Mouse (Mus musculus): ENCODE measurements around the gene Shc3. TPM values are rescaled to one million over a fixed set of nuclear protein-coding genes. Genes with fewer than 3 reads are reported as not detected.

Shc3 gene
- polyA plus RNA-seq, 1 experiment from 2014 or later = 5.1 TPM

- H3K4me1 ChIP-seq = peaks cover 38% of the 10 kb centered on the region
- H3K36me3 ChIP-seq = no peaks in the 10 kb centered on the region
- H3K9ac ChIP-seq = peak overlapping the region; percentile 75
- peak overlapping the region; percentile 61 for H3K4me3 ChIP-seq
- ATAC-seq (ENCODE audit: low FRiP score) = no peak
- H3K27me3 ChIP-seq = peaks cover 56% of the 10 kb centered on the region
- no peaks in the 10 kb centered on the region for H3K9me3 ChIP-seq (replicated peaks)
- no peak overlapping the region for H3K27ac ChIP-seq
- peak overlapping the region; percentile 92 for H3K4me2 ChIP-seq (replicated peaks)
- 2% methylated on average over 38 of the region's 42 CpGs for WGBS
These were observed 2.2 kb downstream of the Shc3 start for GRCm38 (mm10) chr13:51567078-51567395.

GRCm38 (mm10) chr13:51566371-51567077 is 2.7 kb downstream of the Shc3 start:
- no peaks in the 10 kb centered on the region for H3K36me3 ChIP-seq
- no peak overlapping the region for H3K27ac ChIP-seq
- peaks cover 54% of the 10 kb centered on the region for H3K27me3 ChIP-seq
- H3K4me1 ChIP-seq = peaks cover 38% of the 10 kb centered on the region
- WGBS = 6% methylated on average over 22 of the region's 22 CpGs
- peak overlapping the region; percentile 92 for H3K4me2 ChIP-seq (replicated peaks)
- no peaks in the 10 kb centered on the region for H3K9me3 ChIP-seq (replicated peaks)
- no peak; the same call in 1 of the 2 replicates for ATAC-seq (ENCODE audit: low FRiP score)
- peak overlapping the region; percentile 75 for H3K9ac ChIP-seq
- peak overlapping the region; percentile 61 for H3K4me3 ChIP-seq

GRCm38 (mm10) chr13:51564741-51565140 is 4.5 kb downstream of the Shc3 start:
- no peaks in the 10 kb centered on the region for H3K36me3 ChIP-seq
- no peak overlapping the region for H3K9ac ChIP-seq
- peaks cover 29% of the 10 kb centered on the region for H3K4me1 ChIP-seq
- H3K27ac ChIP-seq = no peak overlapping the region
- no peaks in the 10 kb centered on the region for H3K9me3 ChIP-seq (replicated peaks)
- H3K4me3 ChIP-seq = no peak overlapping the region
- 80% methylated on average over 6 of the region's 6 CpGs for WGBS
- H3K4me2 ChIP-seq (replicated peaks) = peak overlapping the region; percentile 92; the same call in 1 of the 2 replicates
- no peak for ATAC-seq (ENCODE audit: low FRiP score)
- H3K27me3 ChIP-seq = peaks cover 42% of the 10 kb centered on the region

- H3K9me3 ChIP-seq (replicated peaks) = no peaks in the 10 kb centered on the region
- no peak overlapping the region for H3K27ac ChIP-seq
- H3K4me1 ChIP-seq = 0 out of 2 replicates have a peak, but pooled peaks cover 3% of the 10 kb centered on the region
- no peaks in the 10 kb centered on the region for H3K36me3 ChIP-seq
- no peak for ATAC-seq (ENCODE audit: low FRiP score)
- no peak overlapping the region for H3K9ac ChIP-seq
- WGBS = 88% methylated on average over 11 of the region's 11 CpGs
- H3K27me3 ChIP-seq = no peaks in the 10 kb centered on the region
- no peak overlapping the region for H3K4me3 ChIP-seq
- no peak overlapping the region for H3K4me2 ChIP-seq (replicated peaks)
These were observed 15.9 kb downstream of the Shc3 start for GRCm38 (mm10) chr13:51553343-51553742.

- Histone ChIP-seq H3K9me3 (replicated peaks) (no peaks in the 10 kb centered on the region), H3K4me1 (0 out of 2 replicates have a peak, but pooled peaks cover 3% of the 10 kb centered on the region), H3K27ac (no peak overlapping the region), H3K9ac (no peak overlapping the region), H3K27me3 (no peaks in the 10 kb centered on the region), H3K36me3 (no peaks in the 10 kb centered on the region), H3K4me3 (no peak overlapping the region), H3K4me2 (replicated peaks) (no peak overlapping the region)
- ATAC-seq (ENCODE audit: low FRiP score) = no peak
- 45% methylated on average over 3 of the region's 3 CpGs for WGBS
These were observed 17.0 kb downstream of the Shc3 start for GRCm38 (mm10) chr13:51552233-51552632.

- Histone ChIP-seq H3K4me3 (no peak overlapping the region), H3K9ac (no peak overlapping the region), H3K4me2 (replicated peaks) (no peak overlapping the region), H3K27me3 (no peaks in the 10 kb centered on the region), H3K27ac (no peak overlapping the region), H3K36me3 (no peaks in the 10 kb centered on the region), H3K9me3 (replicated peaks) (no peaks in the 10 kb centered on the region), H3K4me1 (0 out of 2 replicates have a peak, but pooled peaks cover 3% of the 10 kb centered on the region)
- ATAC-seq (ENCODE audit: low FRiP score) = no peak
- WGBS = 69% methylated on average over 3 of the region's 3 CpGs
These were observed 17.4 kb downstream of the Shc3 start for GRCm38 (mm10) chr13:51551824-51552223.

GRCm38 (mm10) chr13:51539816-51540215 is 29.4 kb downstream of the Shc3 start:
- no peak for ATAC-seq (ENCODE audit: low FRiP score)
- Histone ChIP-seq H3K27ac (no peak overlapping the region), H3K27me3 (no peaks in the 10 kb centered on the region), H3K9me3 (replicated peaks) (no peaks in the 10 kb centered on the region), H3K4me1 (no peaks in the 10 kb centered on the region), H3K4me2 (replicated peaks) (no peak overlapping the region), H3K4me3 (no peak overlapping the region), H3K9ac (no peak overlapping the region), H3K36me3 (no peaks in the 10 kb centered on the region)
- 90% methylated on average over 8 of the region's 8 CpGs for WGBS

GRCm38 (mm10) chr13:51535326-51535725 is 33.9 kb downstream of the Shc3 start:
- WGBS = 88% methylated on average over 7 of the region's 7 CpGs
- no peak for ATAC-seq (ENCODE audit: low FRiP score)
- H3K27me3 ChIP-seq = no peaks in the 10 kb centered on the region
- H3K36me3 ChIP-seq = no peaks in the 10 kb centered on the region
- H3K27ac ChIP-seq = no peak overlapping the region
- H3K9ac ChIP-seq = no peak overlapping the region
- H3K9me3 ChIP-seq (replicated peaks) = no peaks in the 10 kb centered on the region
- no peak overlapping the region for H3K4me2 ChIP-seq (replicated peaks)
- no peak overlapping the region for H3K4me3 ChIP-seq
- H3K4me1 ChIP-seq = no peaks in the 10 kb centered on the region

GRCm38 (mm10) chr13:51526480-51526879 is 42.7 kb downstream of the Shc3 start:
- Histone ChIP-seq H3K9ac (no peak overlapping the region), H3K27me3 (no peaks in the 10 kb centered on the region), H3K4me1 (no peaks in the 10 kb centered on the region), H3K36me3 (no peaks in the 10 kb centered on the region), H3K4me3 (no peak overlapping the region), H3K27ac (no peak overlapping the region), H3K9me3 (replicated peaks) (no peaks in the 10 kb centered on the region), H3K4me2 (replicated peaks) (no peak overlapping the region)
- no peak for ATAC-seq (ENCODE audit: low FRiP score)
- WGBS = 70% methylated on average over 7 of the region's 7 CpGs

GRCm38 (mm10) chr13:51524316-51524715 is 44.9 kb downstream of the Shc3 start:
- H3K27me3 ChIP-seq = no peaks in the 10 kb centered on the region
- ATAC-seq (ENCODE audit: low FRiP score) = no peak
- H3K4me2 ChIP-seq (replicated peaks) = no peak overlapping the region
- no peak overlapping the region for H3K9ac ChIP-seq
- H3K9me3 ChIP-seq (replicated peaks) = no peaks in the 10 kb centered on the region
- no peak overlapping the region for H3K27ac ChIP-seq
- no peak overlapping the region for H3K4me3 ChIP-seq
- H3K4me1 ChIP-seq = no peaks in the 10 kb centered on the region
- no peaks in the 10 kb centered on the region for H3K36me3 ChIP-seq
- WGBS = 88% methylated on average over 4 of the region's 4 CpGs

GRCm38 (mm10) chr13:51523311-51523710 is 45.9 kb downstream of the Shc3 start:
- Histone ChIP-seq H3K27me3 (no peaks in the 10 kb centered on the region), H3K4me1 (no peaks in the 10 kb centered on the region), H3K9me3 (replicated peaks) (no peaks in the 10 kb centered on the region), H3K36me3 (no peaks in the 10 kb centered on the region), H3K9ac (no peak overlapping the region), H3K4me2 (replicated peaks) (no peak overlapping the region), H3K27ac (no peak overlapping the region), H3K4me3 (no peak overlapping the region)
- ATAC-seq (ENCODE audit: low FRiP score) = no peak
- 94% methylated on average over 10 of the region's 10 CpGs for WGBS

- Histone ChIP-seq H3K27me3 (no peaks in the 10 kb centered on the region), H3K9me3 (replicated peaks) (no peaks in the 10 kb centered on the region), H3K4me3 (no peak overlapping the region), H3K9ac (no peak overlapping the region), H3K4me1 (no peaks in the 10 kb centered on the region), H3K36me3 (no peaks in the 10 kb centered on the region), H3K27ac (no peak overlapping the region), H3K4me2 (replicated peaks) (no peak overlapping the region)
- 95% methylated on average over 6 of the region's 6 CpGs for WGBS
- no peak for ATAC-seq (ENCODE audit: low FRiP score)
These were observed 50.3 kb downstream of the Shc3 start for GRCm38 (mm10) chr13:51518880-51519279.

- H3K9ac ChIP-seq = no peak overlapping the region
- no peaks in the 10 kb centered on the region for H3K27me3 ChIP-seq
- no peak overlapping the region for H3K27ac ChIP-seq
- H3K4me3 ChIP-seq = no peak overlapping the region
- H3K4me1 ChIP-seq = no peaks in the 10 kb centered on the region
- no peak overlapping the region for H3K4me2 ChIP-seq (replicated peaks)
- no peak for ATAC-seq (ENCODE audit: low FRiP score)
- no peaks in the 10 kb centered on the region for H3K36me3 ChIP-seq
- 78% methylated on average over 4 of the region's 4 CpGs for WGBS
- H3K9me3 ChIP-seq (replicated peaks) = no peaks in the 10 kb centered on the region
These were observed 51.3 kb downstream of the Shc3 start for GRCm38 (mm10) chr13:51517943-51518342.
